11 mouse cellular contexts compared by ENCODE assay signal in genomic region chr2:35445610-35446009, GRCm38 (mm10). TPM values are rescaled to one million over a fixed set of nuclear protein-coding genes. Genes with fewer than 3 reads are reported as not detected.
DNase-seq lines count a peak whose midpoint lies in the region; ATAC-seq and TF ChIP-seq lines count a peak whose summit lies in the region.
"Had no signal": no experiment of that assay in that cellular context is flagged by ENCODE, and none has a peak within 500 bp of the region (broad histone marks: within the 10 kb centered on the region; RNA-seq: fewer than 3 reads in every experiment).

No protein-coding gene starts in this region.

- 0 out of 2 replicates have a peak overlapping the region, but pooled peaks have one; percentile 31 for H3K9ac ChIP-seq in kidney, embryonic 14.5 days (ENCODE audit: low read depth, low read length)
- peak overlapping the region; percentile 45; the same call in 1 of the 2 replicates for H3K9ac ChIP-seq in ES-E14 (ENCODE audit: insufficient read depth, low read depth, low read length, poor library complexity, severe bottlenecking)
- H3K9ac ChIP-seq in intestine, embryonic 16.5 days (ENCODE audit: low read depth, low read length): no peak overlapping the region
- H3K9ac ChIP-seq in neural tube, embryonic 15.5 days (replicated peaks): no peak overlapping the region
- no peak overlapping the region for H3K9ac ChIP-seq in hindbrain, embryonic 16.5 days (ENCODE audit: low read depth, low read length)

- H3K9me3 ChIP-seq in kidney, embryonic 14.5 days (ENCODE audit: control insufficient read depth, low read length): no peaks in the 10 kb centered on the region
- no peaks in the 10 kb centered on the region for H3K9me3 ChIP-seq in ES-E14 (ENCODE audit: control insufficient read depth, insufficient read depth, low read depth, low read length)
- no peaks in the 10 kb centered on the region for H3K9me3 ChIP-seq in intestine, embryonic 16.5 days (ENCODE audit: control insufficient read depth, low read length)
- no peaks in the 10 kb centered on the region for H3K9me3 ChIP-seq in neural tube, embryonic 15.5 days (replicated peaks)
- H3K9me3 ChIP-seq in forebrain, embryonic 10.5 days: no peaks in the 10 kb centered on the region
- H3K9me3 ChIP-seq in hindbrain, embryonic 16.5 days (ENCODE audit: control insufficient read depth, low read length): no peaks in the 10 kb centered on the region
- H3K9me3 ChIP-seq: hindbrain, embryonic 10.5 days had no signal

- no peaks in the 10 kb centered on the region; the same call in 1 of the 2 replicates for H3K27me3 ChIP-seq in kidney, embryonic 14.5 days (ENCODE audit: control insufficient read depth, insufficient read depth, low read length)
- H3K27me3 ChIP-seq in intestine, embryonic 16.5 days (replicated peaks; ENCODE audit: control insufficient read depth, insufficient read depth, low read length): no peaks in the 10 kb centered on the region
- H3K27me3 ChIP-seq in neural tube, embryonic 15.5 days (replicated peaks): no peaks in the 10 kb centered on the region
- H3K27me3 ChIP-seq in forebrain, embryonic 10.5 days (ENCODE audit: poor library complexity, severe bottlenecking): no peaks in the 10 kb centered on the region
- no peaks in the 10 kb centered on the region for H3K27me3 ChIP-seq in hindbrain, embryonic 16.5 days (replicated peaks; ENCODE audit: control insufficient read depth, insufficient read depth, low read length)

- WGBS in kidney, embryonic 14.5 days: 62% methylated on average over 7 of the region's 7 CpGs
- WGBS in intestine, embryonic 16.5 days: 71% methylated on average over 7 of the region's 7 CpGs
- 82% methylated on average over 7 of the region's 7 CpGs for WGBS in neural tube, embryonic 15.5 days
- WGBS in forebrain, embryonic 10.5 days: 89% methylated on average over 7 of the region's 7 CpGs
- WGBS in hindbrain, embryonic 16.5 days: 88% methylated on average over 7 of the region's 7 CpGs

- no peaks in the 10 kb centered on the region for H3K36me3 ChIP-seq in kidney, embryonic 14.5 days (ENCODE audit: control insufficient read depth, insufficient read depth, low read length)
- peaks cover 2% of the 10 kb centered on the region; the same call in 1 of the 2 replicates for H3K36me3 ChIP-seq in ES-E14 (ENCODE audit: control insufficient read depth, insufficient read depth, low read length, poor library complexity, severe bottlenecking)
- no peaks in the 10 kb centered on the region for H3K36me3 ChIP-seq in intestine, embryonic 16.5 days (ENCODE audit: control insufficient read depth, insufficient read depth, low read length)
- no peaks in the 10 kb centered on the region for H3K36me3 ChIP-seq in neural tube, embryonic 15.5 days
- no peaks in the 10 kb centered on the region for H3K36me3 ChIP-seq in forebrain, embryonic 10.5 days (replicated peaks)
- H3K36me3 ChIP-seq in hindbrain, embryonic 16.5 days (ENCODE audit: control insufficient read depth, insufficient read depth, low read length): no peaks in the 10 kb centered on the region
- H3K36me3 ChIP-seq: hindbrain, embryonic 10.5 days had no signal

- no peak overlapping the region for H3K4me2 ChIP-seq in kidney, embryonic 14.5 days (replicated peaks; ENCODE audit: low read depth, low read length)
- no peak overlapping the region for H3K4me2 ChIP-seq in intestine, embryonic 16.5 days (ENCODE audit: low read depth, low read length)
- no peak overlapping the region for H3K4me2 ChIP-seq in neural tube, embryonic 15.5 days
- no peak overlapping the region for H3K4me2 ChIP-seq in hindbrain, embryonic 16.5 days (ENCODE audit: low read length)

- H3K27ac ChIP-seq in kidney, embryonic 14.5 days (ENCODE audit: low read depth, low read length): peak overlapping the region; percentile 53; the same call in 1 of the 2 replicates
- peak overlapping the region; percentile 60; the same call in 1 of the 2 replicates for H3K27ac ChIP-seq in ES-E14 (ENCODE audit: insufficient read depth, low read depth, low read length, poor library complexity, severe bottlenecking)
- peak overlapping the region; percentile 73 for H3K27ac ChIP-seq in intestine, embryonic 16.5 days (ENCODE audit: low read length)
- H3K27ac ChIP-seq in neural tube, embryonic 15.5 days (replicated peaks): no peak overlapping the region
- no peak overlapping the region for H3K27ac ChIP-seq in forebrain, embryonic 10.5 days
- H3K27ac ChIP-seq in hindbrain, embryonic 16.5 days (ENCODE audit: low read depth, low read length): no peak overlapping the region

- ATAC-seq in kidney, embryonic 14.5 days (ENCODE audit: low FRiP score, low TSS enrichment): no peak
- no peak for ATAC-seq in intestine, embryonic 16.5 days
- no peak for ATAC-seq in neural tube, embryonic 15.5 days (ENCODE audit: low FRiP score)
- ATAC-seq in hindbrain, embryonic 16.5 days: no peak

- in situ Hi-C loops in ES-E14 (cut with MboI; ENCODE audit: low sequenced_read_pairs in 2 of 2, unreplicated experiment in 2 of 2): no loop called here

- DNase-seq in kidney, adult 9 months: no peak
- peak; percentile 73 for DNase-seq in 3T3-L1 (ENCODE audit: low read depth, low spot score)
- DNase-seq in ES-E14 (ENCODE audit: low read depth, low spot score): no peak
- no peak for DNase-seq in forebrain, embryonic 10.5 days (ENCODE audit: extremely low spot score, low spot score)
- DNase-seq: midbrain, embryonic 14.5 days had no signal

- no peak overlapping the region for H3K4me3 ChIP-seq in kidney, embryonic 14.5 days (ENCODE audit: low read length)
- peak overlapping the region; percentile 23 to 51; a peak in 2 of 4 replicates for H3K4me3 ChIP-seq in ES-E14 (ENCODE audit: insufficient read depth in 1 of 2, low read depth in 1 of 2, low read length in 2 of 2, poor library complexity in 1 of 2, severe bottlenecking in 1 of 2)
- H3K4me3 ChIP-seq in intestine, embryonic 16.5 days (ENCODE audit: low read length): no peak overlapping the region
- H3K4me3 ChIP-seq in neural tube, embryonic 15.5 days (replicated peaks): no peak overlapping the region
- no peak overlapping the region for H3K4me3 ChIP-seq in forebrain, embryonic 10.5 days
- H3K4me3 ChIP-seq in hindbrain, embryonic 16.5 days (ENCODE audit: low read length): no peak overlapping the region
- H3K4me3 ChIP-seq: hindbrain, embryonic 10.5 days had no signal

- H3K4me1 ChIP-seq in kidney, embryonic 14.5 days (ENCODE audit: control insufficient read depth, insufficient read depth, low read length): peaks cover 65% of the 10 kb centered on the region
- peaks cover 11 to 18% of the 10 kb centered on the region in 2 experiments for H3K4me1 ChIP-seq in ES-E14 (ENCODE audit: control insufficient read depth in 2 of 2, insufficient read depth in 2 of 2, low read length in 2 of 2, poor library complexity in 1 of 2)
- peaks cover 28% of the 10 kb centered on the region for H3K4me1 ChIP-seq in intestine, embryonic 16.5 days (ENCODE audit: control insufficient read depth, insufficient read depth, low read length)
- H3K4me1 ChIP-seq in neural tube, embryonic 15.5 days: peaks cover 6% of the 10 kb centered on the region; the same call in 1 of the 2 replicates
- peaks cover 45% of the 10 kb centered on the region for H3K4me1 ChIP-seq in forebrain, embryonic 10.5 days
- no peaks in the 10 kb centered on the region for H3K4me1 ChIP-seq in hindbrain, embryonic 16.5 days (ENCODE audit: control insufficient read depth, insufficient read depth, low read depth, low read length)

TF ChIP-seq in ES-E14, 5 proteins besides CTCF, POLR2A, EP300 and RAD21:
- TF ChIP-seq HCFC1 (IDR thresholded peaks at IDR 0.05; ENCODE audit: borderline replicate concordance, insufficient read depth, low read length) (no peak), ZC3H11A (IDR thresholded peaks at IDR 0.05; ENCODE audit: borderline replicate concordance, low read depth, low read length) (no peak), ZNF384 (IDR thresholded peaks at IDR 0.05; ENCODE audit: low read depth, low read length) (no peak), CHD2 (IDR thresholded peaks at IDR 0.05; ENCODE audit: low read depth, low read length) (no peak), MAFK (IDR thresholded peaks at IDR 0.05; ENCODE audit: insufficient read depth, low read depth, low read length) (no peak)

RNA-seq across cellular contexts. Expression of gene Ggta1, which starts 17.4 kb away (rescaled TPM):
- 10.3 and 21.5 TPM in 2 replicates for polyA plus RNA-seq in kidney, embryonic 14.5 days (2014; fragmentation: Nextera tagmentation; extraction: Ambion mirVana)
- total RNA-seq in ES-E14 (2012; rRNA removed): 36.5 and 49.0 TPM in 2 replicates
- polyA plus RNA-seq in intestine, embryonic 16.5 days (2015; fragmentation: Nextera tagmentation; extraction: Ambion mirVana): 13.9 and 14.6 TPM in 2 replicates
- 7.4 and 14.2 TPM in 2 replicates for polyA plus RNA-seq in neural tube, embryonic 15.5 days (2015; fragmentation: Nextera tagmentation; extraction: Ambion mirVana)
- polyA plus RNA-seq in forebrain, embryonic 10.5 days (2016; fragmentation: Nextera tagmentation; extraction: Ambion mirVana): 6.4 TPM in 2 replicates
- 7.1 and 9.2 TPM in 2 replicates for polyA plus RNA-seq in hindbrain, embryonic 16.5 days (2015; fragmentation: Nextera tagmentation; extraction: Ambion mirVana)

RNA-seq across cellular contexts. Expression of gene 4930402F06Rik, which starts 48.6 kb away (rescaled TPM):
- polyA plus RNA-seq in kidney, embryonic 14.5 days (2014; fragmentation: Nextera tagmentation; extraction: Ambion mirVana): not detected in 2 replicates
- not detected in 2 replicates for total RNA-seq in ES-E14 (2012; rRNA removed)
- polyA plus RNA-seq in intestine, embryonic 16.5 days (2015; fragmentation: Nextera tagmentation; extraction: Ambion mirVana): not detected in 2 replicates
- polyA plus RNA-seq in neural tube, embryonic 15.5 days (2015; fragmentation: Nextera tagmentation; extraction: Ambion mirVana): not detected in 2 replicates
- polyA plus RNA-seq in forebrain, embryonic 10.5 days (2016; fragmentation: Nextera tagmentation; extraction: Ambion mirVana): not detected in 2 replicates
- polyA plus RNA-seq in hindbrain, embryonic 16.5 days (2015; fragmentation: Nextera tagmentation; extraction: Ambion mirVana): not detected in 2 replicates
- total RNA-seq: layer of hippocampus, postnatal 25 days had no signal
- polyA plus RNA-seq: hindbrain, embryonic 10.5 days; midbrain, embryonic 14.5 days had no signal

Comparison
In these comparisons a context has a peak if more than half of its experiments do, and no peak if none do; other contexts are left out.
1. H3K27ac ChIP-seq: peak in kidney, embryonic 14.5 days (single experiment), ES-E14 (single experiment) and intestine, embryonic 16.5 days (single experiment); none in neural tube, embryonic 15.5 days (single experiment), forebrain, embryonic 10.5 days (single experiment) and hindbrain, embryonic 16.5 days (single experiment).
2. H3K4me3 ChIP-seq: peak in ES-E14 (2 of 2); none in kidney, embryonic 14.5 days (single experiment), intestine, embryonic 16.5 days (single experiment), neural tube, embryonic 15.5 days (single experiment), forebrain, embryonic 10.5 days (single experiment) and hindbrain, embryonic 16.5 days (single experiment).
3. H3K9ac ChIP-seq: peak in kidney, embryonic 14.5 days (single experiment) and ES-E14 (single experiment); none in intestine, embryonic 16.5 days (single experiment), neural tube, embryonic 15.5 days (single experiment) and hindbrain, embryonic 16.5 days (single experiment).